Mouse (Mus musculus): ENCODE results near the gene Slc6a8.

GRCm38 (mm10) chrX:73653392-73653791, 19.6 kb upstream of the Slc6a8 start:
- TF ChIP-seq EP300 (IDR thresholded peaks at IDR 0.05; ENCODE audit: insufficient read depth, low read depth, low read length) (no peak), POLR2A (IDR thresholded peaks at IDR 0.05; ENCODE audit: insufficient read depth, low read length) (no peak)
